Mouse (Mus musculus) intestine, embryonic 14.5 days (tissue): Measurements from ENCODE around the gene D5Ertd579e. TPM values are rescaled to one million over a fixed set of nuclear protein-coding genes. Genes with fewer than 3 reads are reported as not detected.

Experiments
- ATAC-seq: fragments of 200-750 bp; cut with Nextera tagmentation; replicated peaks from 2 replicates; pipeline ENCODE4 v1.8.0; 2017; ENCODE audit warnings: low read depth, moderate number of reproducible peaks, moderate TSS enrichment, moderate library complexity; ENCODE audit not compliant: low FRiP score, low TSS enrichment
- DNase-seq: peaks from one replicate; pipeline ENCODE4 v3.0.0-alpha.2; 2018; ENCODE audit warnings: low spot score
- H3K27ac ChIP-seq: fragments of 300-500 bp; sonication (generic); 2 replicates; pipeline ENCODE4 v1.5.1; 2014; ENCODE audit warnings: low read depth, mild to moderate bottlenecking, control low read depth
- H3K27me3 ChIP-seq: fragments of 300-500 bp; sonication (generic); replicated peaks from 2 replicates; pipeline ENCODE4 v1.6.1; 2014; ENCODE audit warnings: low read length, control low read depth; ENCODE audit not compliant: control insufficient read depth, insufficient read depth
- H3K36me3 ChIP-seq: fragments of 300-500 bp; sonication (generic); 2 replicates; pipeline ENCODE4 v1.6.1; 2014; ENCODE audit warnings: low read length, control low read depth; ENCODE audit not compliant: control insufficient read depth, insufficient read depth
- H3K4me1 ChIP-seq: fragments of 300-500 bp; sonication (generic); replicated peaks from 2 replicates; pipeline ENCODE4 v1.6.1; 2014; ENCODE audit warnings: low read length, control low read depth, mixed read lengths; ENCODE audit not compliant: control insufficient read depth, insufficient read depth
- H3K4me2 ChIP-seq: fragments of 300-500 bp; sonication (generic); 2 replicates; pipeline ENCODE4 v1.6.1; 2014; ENCODE audit warnings: low read length
- H3K4me3 ChIP-seq: fragments of 300-500 bp; sonication (generic); 2 replicates; pipeline ENCODE4 v1.5.1; 2014; ENCODE audit warnings: low read depth, low read length, control low read depth, mixed read lengths
- H3K9ac ChIP-seq: fragments of 300-500 bp; sonication (generic); 2 replicates; pipeline ENCODE4 v1.6.1; 2014; ENCODE audit warnings: mild to moderate bottlenecking, low read length
- H3K9me3 ChIP-seq: fragments of 300-500 bp; sonication (generic); 2 replicates; pipeline ENCODE4 v1.6.1; 2016; ENCODE audit warnings: low read length, control low read depth; ENCODE audit not compliant: control insufficient read depth
- WGBS: fragments of 180-500 bp; shearing (Covaris S2); extraction: QIAGEN DNeasy Blood & Tissue Kit; methylation state at CpG from one replicate; pipeline ENCODE4 v1.1.7; 2014; 5-methylcytosine and 5-hydroxymethylcytosine counted together
- polyA plus RNA-seq: library from polyadenylated mRNA; unstranded; fragments of >200 nt; fragmentation: Nextera tagmentation; extraction: Ambion mirVana; gene quantifications from 2 replicates; pipeline ENCODE4 v1.2.1, GENCODE M21; 2014

The D5Ertd579e gene
- polyA plus RNA-seq, 1 experiment from 2014 or later, result 25.8 TPM

- H3K9ac ChIP-seq, result no peak overlapping the region
- H3K4me3 ChIP-seq, result no peak overlapping the region
- no peak overlapping the region for H3K4me2 ChIP-seq
- no peak for ATAC-seq
- no peak overlapping the region for H3K27ac ChIP-seq
- H3K27me3 ChIP-seq, result no peaks in the 10 kb centered on the region
- no peaks in the 10 kb centered on the region for H3K9me3 ChIP-seq
- no peak for DNase-seq
- 58% methylated on average over 4 of the region's 4 CpGs for WGBS
- H3K4me1 ChIP-seq, result peaks cover 22% of the 10 kb centered on the region
- no peaks in the 10 kb centered on the region for H3K36me3 ChIP-seq
Measured at GRCm38 (mm10) chr5:36553886-36554285, 141.9 kb downstream of the D5Ertd579e start.

GRCm38 (mm10) chr5:36553056-36553606 lies 142.7 kb downstream of the D5Ertd579e start:
- ATAC-seq (no peak), DNase-seq (no peak)
- Histone ChIP-seq H3K4me1 (peaks cover 14% of the 10 kb centered on the region), H3K9ac (no peak overlapping the region), H3K9me3 (no peaks in the 10 kb centered on the region), H3K4me3 (no peak overlapping the region), H3K36me3 (no peaks in the 10 kb centered on the region), H3K4me2 (no peak overlapping the region), H3K27me3 (no peaks in the 10 kb centered on the region), H3K27ac (no peak overlapping the region)
- WGBS, result 68% methylated on average over 2 of the region's 2 CpGs

- no peak for ATAC-seq
Measured at GRCm38 (mm10) chr5:36552391-36552790, 143.4 kb downstream of the D5Ertd579e start.

More at GRCm38 (mm10) chr5:36552391-36552790, 143.4 kb downstream of the D5Ertd579e start:
- H3K9me3 ChIP-seq, result no peaks in the 10 kb centered on the region
- peaks cover 8% of the 10 kb centered on the region for H3K4me1 ChIP-seq
- no peak overlapping the region for H3K9ac ChIP-seq
- no peak for DNase-seq
- H3K27ac ChIP-seq, result no peak overlapping the region
- no peak overlapping the region for H3K4me2 ChIP-seq
- H3K27me3 ChIP-seq, result no peaks in the 10 kb centered on the region
- no peak overlapping the region for H3K4me3 ChIP-seq
- 80% methylated on average over 4 of the region's 4 CpGs for WGBS
- no peaks in the 10 kb centered on the region for H3K36me3 ChIP-seq

Other genes with a start within 250 kb of the D5Ertd579e start
- gene Grpel1, start 231.0 kb downstream of the D5Ertd579e start, polyA plus RNA-seq, result 66.5 and 68.0 TPM in 2 replicates
- gene Tada2b, start 211.7 kb downstream of the D5Ertd579e start, polyA plus RNA-seq, result 2.8 and 3.5 TPM in 2 replicates
- gene Ccdc96, start 211.4 kb downstream of the D5Ertd579e start, polyA plus RNA-seq, result 0.20 and 0.27 TPM in 2 replicates
- 36.6 and 42.3 TPM in 2 replicates for gene Tbc1d14, start 102.7 kb downstream of the D5Ertd579e start, polyA plus RNA-seq
- gene Bloc1s4, start 52.6 kb upstream of the D5Ertd579e start, polyA plus RNA-seq, result 20.9 and 22.8 TPM in 2 replicates
- gene Mrfap1, start 100.7 kb upstream of the D5Ertd579e start, polyA plus RNA-seq, result 454 and 481 TPM in 2 replicates
- gene Man2b2, start 134.6 kb upstream of the D5Ertd579e start, polyA plus RNA-seq, result 14.6 and 15.5 TPM in 2 replicates
- 0.40 and 0.73 TPM in 2 replicates for gene Ppp2r2c, start 172.5 kb upstream of the D5Ertd579e start, polyA plus RNA-seq